Mouse (Mus musculus) limb, embryonic 10.5 days (tissue): Measurements from ENCODE around the gene Angptl2. TPM values are rescaled to one million over a fixed set of nuclear protein-coding genes. Genes with fewer than 3 reads are reported as not detected.

Source experiments
- DNase-seq: peaks from one replicate; pipeline ENCODE4 v3.0.0-alpha.2; 2017; ENCODE audit warnings: low spot score
- H3K27ac ChIP-seq: fragments of 300-500 bp; sonication (generic); 2 replicates; pipeline ENCODE4 v1.5.1; 2016; ENCODE audit warnings: mild to moderate bottlenecking
- H3K27me3 ChIP-seq: fragments of 300-500 bp; sonication (generic); 2 replicates; pipeline ENCODE4 v1.6.1; 2016; ENCODE audit warnings: low read depth, mild to moderate bottlenecking; ENCODE audit not compliant: poor library complexity, severe bottlenecking
- H3K36me3 ChIP-seq: fragments of 300-500 bp; sonication (generic); 2 replicates; pipeline ENCODE4 v1.6.1; 2016; ENCODE audit warnings: mild to moderate bottlenecking, moderate library complexity
- H3K4me1 ChIP-seq: fragments of 300-500 bp; sonication (generic); 2 replicates; pipeline ENCODE4 v1.6.1; 2016
- H3K4me3 ChIP-seq: fragments of 300-500 bp; sonication (generic); 2 replicates; pipeline ENCODE4 v1.5.1; 2016; ENCODE audit warnings: mild to moderate bottlenecking, moderate library complexity
- H3K9me3 ChIP-seq: fragments of 300-500 bp; sonication (generic); replicated peaks from 2 replicates; pipeline ENCODE4 v1.6.1; 2016; ENCODE audit warnings: mild to moderate bottlenecking
- WGBS: fragments of 180-500 bp; shearing (Covaris S2); methylation state at CpG from one replicate; pipeline ENCODE4 v1.1.7; 2016; 5-methylcytosine and 5-hydroxymethylcytosine counted together
- polyA plus RNA-seq: library from polyadenylated mRNA; unstranded; fragments of >200 nt; fragmentation: Nextera tagmentation; extraction: Ambion mirVana; gene quantifications from 2 replicates; pipeline ENCODE4 v1.2.1, GENCODE M21; 2016

Gene Angptl2
- 40.1 and 51.8 TPM in 2 replicates for polyA plus RNA-seq

DNA sequence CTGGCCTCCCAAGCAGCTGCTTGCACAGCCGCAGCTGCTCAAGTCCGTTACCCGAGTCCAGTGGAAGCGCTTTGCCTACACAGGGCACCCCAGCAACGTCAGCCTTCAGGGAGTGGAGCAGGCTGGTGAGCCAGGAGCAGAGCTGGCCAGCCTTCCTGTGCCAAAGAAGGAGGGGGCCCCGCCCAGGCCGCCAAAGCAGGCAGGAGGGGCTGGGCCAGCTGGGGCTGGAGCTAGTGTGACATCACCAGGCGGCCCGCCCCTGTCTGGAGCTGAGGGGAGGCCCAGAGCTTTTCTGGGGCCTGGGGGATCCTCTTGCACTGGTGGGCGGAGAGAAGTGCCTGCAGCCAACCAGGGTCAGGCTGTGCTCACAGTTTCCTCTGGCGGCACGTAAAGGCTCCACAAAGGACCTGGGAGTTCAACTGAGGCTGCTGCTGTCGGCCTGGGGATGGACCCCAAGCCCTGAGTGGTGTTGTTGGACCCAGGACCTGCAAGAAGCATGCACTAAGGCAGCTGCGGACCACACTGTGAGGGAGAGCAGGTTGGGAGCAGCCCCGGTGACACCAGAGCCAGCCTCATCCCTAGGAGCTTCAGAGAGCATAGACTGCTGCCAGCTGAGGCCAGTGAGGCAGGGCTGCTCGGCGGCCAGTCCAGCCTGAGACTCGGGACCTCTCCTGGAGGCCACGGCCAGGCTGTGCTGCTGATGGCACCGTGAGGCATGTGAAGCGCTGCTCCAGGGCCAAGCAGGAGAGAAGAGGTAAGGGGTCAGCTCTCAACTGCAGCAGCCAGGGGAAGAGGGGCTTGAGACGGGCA is at the start of gene Angptl2:
Gene Angptl2 (plus strand): TSS at position 370 of the 810 bp plus-strand sequence.
- WGBS, result 1% methylated on average over 22 of the region's 22 CpGs
- H3K9me3 ChIP-seq, result no peaks in the 10 kb centered on the region
- peak within 1 kb of the TSS; percentile 94 for H3K27ac ChIP-seq
- peaks cover 62% of the 10 kb centered on the region for H3K4me1 ChIP-seq
- peak within 1 kb of the TSS; percentile 82 for H3K4me3 ChIP-seq
- H3K27me3 ChIP-seq, result no peaks in the 10 kb centered on the region
- peak; percentile 95 for DNase-seq
- H3K36me3 ChIP-seq, result peaks cover 21% of the 10 kb centered on the region

GRCm38 (mm10) chr2:33167060-33167459 is 48.8 kb upstream of the Angptl2 start:
- Histone ChIP-seq H3K27ac (0 out of 2 replicates have a peak overlapping the region, but pooled peaks have one; percentile 44), H3K9me3 (no peaks in the 10 kb centered on the region), H3K36me3 (no peaks in the 10 kb centered on the region), H3K27me3 (no peaks in the 10 kb centered on the region), H3K4me1 (peaks cover 54% of the 10 kb centered on the region), H3K4me3 (no peak overlapping the region)
- DNase-seq, result no peak
- 97% methylated on average over 3 of the region's 3 CpGs for WGBS

GRCm38 (mm10) chr2:33169445-33169844 is 46.4 kb upstream of the Angptl2 start:
- Histone ChIP-seq H3K36me3 (no peaks in the 10 kb centered on the region), H3K4me3 (no peak overlapping the region), H3K27me3 (no peaks in the 10 kb centered on the region), H3K4me1 (peaks cover 51% of the 10 kb centered on the region), H3K27ac (peak overlapping the region; percentile 5), H3K9me3 (no peaks in the 10 kb centered on the region)
- DNase-seq, result no peak
- WGBS, result 77% methylated on average over 6 of the region's 6 CpGs

DNA sequence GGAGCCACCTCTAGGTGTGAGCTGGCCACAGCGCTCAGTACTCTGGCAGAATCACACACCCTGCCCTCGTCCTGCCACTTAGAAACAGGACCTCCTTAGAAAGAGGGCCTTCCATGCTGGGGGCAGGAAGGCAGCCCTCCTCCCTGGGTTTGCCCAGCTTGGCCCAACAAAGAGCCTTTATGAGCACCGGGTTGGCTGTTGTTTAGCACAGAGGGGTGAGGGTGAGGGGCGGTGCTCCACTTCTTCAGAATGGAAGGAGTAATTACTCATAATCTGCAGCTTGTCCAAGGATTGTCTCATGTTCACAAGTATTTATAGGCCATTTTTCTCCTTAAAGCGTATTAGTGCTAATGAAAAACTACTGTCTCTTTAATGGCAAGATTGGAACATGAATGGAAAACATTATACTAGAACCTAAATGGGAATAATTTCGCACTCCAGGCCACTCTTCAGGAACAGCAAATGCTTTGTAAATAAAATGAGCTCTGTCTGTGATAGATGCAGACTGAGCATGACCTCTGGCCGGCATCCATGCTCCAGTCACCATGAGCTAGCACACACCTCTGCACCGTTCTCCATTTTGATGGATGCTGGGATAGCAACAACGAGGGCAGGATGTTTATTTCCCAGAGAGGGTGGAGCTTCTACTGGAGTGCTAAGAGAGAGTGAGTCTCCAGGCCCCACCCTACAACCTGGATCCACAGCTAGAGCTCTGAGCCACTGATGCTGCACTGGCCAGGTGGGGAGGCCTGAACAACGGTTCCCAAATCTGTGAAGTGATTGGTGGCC is 44.9 kb upstream of the Angptl2 start:
- WGBS, result 80% methylated on average over 10 of the region's 10 CpGs
- Histone ChIP-seq H3K36me3 (no peaks in the 10 kb centered on the region), H3K4me1 (peaks cover 36% of the 10 kb centered on the region), H3K4me3 (no peak overlapping the region), H3K27me3 (no peaks in the 10 kb centered on the region), H3K27ac (peak overlapping the region; percentile 46; the same call in 1 of the 2 replicates), H3K9me3 (no peaks in the 10 kb centered on the region)
- DNase-seq, result no peak

GRCm38 (mm10) chr2:33173126-33173525 is 42.7 kb upstream of the Angptl2 start:
- H3K4me1 ChIP-seq, result peaks cover 40% of the 10 kb centered on the region
- WGBS, result 85% methylated on average over 10 of the region's 10 CpGs
- no peak for DNase-seq
- H3K36me3 ChIP-seq, result no peaks in the 10 kb centered on the region
- no peaks in the 10 kb centered on the region for H3K9me3 ChIP-seq
- peak overlapping the region; percentile 38; the same call in 1 of the 2 replicates for H3K27ac ChIP-seq
- no peak overlapping the region for H3K4me3 ChIP-seq
- H3K27me3 ChIP-seq, result no peaks in the 10 kb centered on the region

- Histone ChIP-seq H3K4me1 (peaks cover 43% of the 10 kb centered on the region), H3K27ac (peak overlapping the region; percentile 44; the same call in 1 of the 2 replicates), H3K36me3 (no peaks in the 10 kb centered on the region), H3K4me3 (no peak overlapping the region), H3K9me3 (no peaks in the 10 kb centered on the region), H3K27me3 (no peaks in the 10 kb centered on the region)
- 95% methylated on average over 7 of the region's 7 CpGs for WGBS
- DNase-seq, result no peak
Measured at GRCm38 (mm10) chr2:33173686-33174085, 42.2 kb upstream of the Angptl2 start.

- Histone ChIP-seq H3K27me3 (no peaks in the 10 kb centered on the region), H3K27ac (no peak overlapping the region), H3K36me3 (no peaks in the 10 kb centered on the region), H3K4me3 (no peak overlapping the region), H3K4me1 (peaks cover 46% of the 10 kb centered on the region), H3K9me3 (no peaks in the 10 kb centered on the region)
- 75% methylated on average over 7 of the region's 7 CpGs for WGBS
- DNase-seq, result no peak
Measured at GRCm38 (mm10) chr2:33176516-33176915, 39.4 kb upstream of the Angptl2 start.

- no peak for DNase-seq
- peak overlapping the region; percentile 70; the same call in 1 of the 2 replicates for H3K27ac ChIP-seq
- no peak overlapping the region for H3K4me3 ChIP-seq
- no peaks in the 10 kb centered on the region for H3K27me3 ChIP-seq
- 64% methylated on average over 2 of the region's 2 CpGs for WGBS
- H3K36me3 ChIP-seq, result no peaks in the 10 kb centered on the region
- H3K9me3 ChIP-seq, result no peaks in the 10 kb centered on the region
- H3K4me1 ChIP-seq, result peaks cover 46% of the 10 kb centered on the region
Measured at GRCm38 (mm10) chr2:33176921-33177320, 38.9 kb upstream of the Angptl2 start.

DNA sequence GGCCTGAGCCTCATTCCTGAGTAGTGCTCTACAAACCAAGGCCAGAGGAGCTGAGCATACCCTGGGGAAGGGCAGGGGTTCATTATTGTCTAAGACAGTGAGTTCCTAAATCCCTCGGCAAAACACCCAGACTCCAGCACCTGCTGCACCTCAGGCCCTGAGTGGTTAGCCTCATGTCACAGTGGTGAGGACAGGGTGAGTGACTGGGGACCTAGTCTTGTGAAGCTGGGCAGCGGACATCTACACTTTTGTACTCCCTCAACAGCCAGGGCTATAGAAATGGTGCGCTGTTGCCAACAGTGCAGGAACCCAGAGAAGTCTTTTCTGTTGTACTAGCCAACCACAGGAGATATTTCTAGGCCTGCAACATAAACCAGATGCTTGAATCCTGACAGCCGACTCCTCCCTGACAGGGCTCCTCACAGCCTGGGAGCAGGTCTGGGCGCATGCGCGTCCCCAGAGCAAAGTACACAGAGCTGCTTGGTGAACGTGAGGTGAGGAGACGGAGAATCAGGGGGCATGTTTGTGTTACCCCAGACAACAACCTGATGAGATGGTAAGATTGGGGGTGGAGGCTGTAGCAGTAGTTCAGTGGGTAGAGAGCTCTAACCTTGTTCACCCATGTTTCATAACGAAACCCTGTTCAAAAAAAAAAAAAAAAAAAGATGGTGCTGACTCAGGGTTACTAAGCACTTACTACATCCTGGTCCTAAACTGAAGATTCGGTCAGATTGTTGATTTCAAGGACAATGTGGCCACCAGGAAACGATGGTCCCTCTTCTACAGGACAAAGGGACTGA is 38.2 kb upstream of the Angptl2 start:
- H3K27ac ChIP-seq, result peak overlapping the region; percentile 83
- 69% methylated on average over 12 of the region's 12 CpGs for WGBS
- no peak overlapping the region for H3K4me3 ChIP-seq
- DNase-seq, result no peak
- H3K4me1 ChIP-seq, result peaks cover 46% of the 10 kb centered on the region
- no peaks in the 10 kb centered on the region for H3K27me3 ChIP-seq
- no peaks in the 10 kb centered on the region for H3K9me3 ChIP-seq
- H3K36me3 ChIP-seq, result no peaks in the 10 kb centered on the region

DNA sequence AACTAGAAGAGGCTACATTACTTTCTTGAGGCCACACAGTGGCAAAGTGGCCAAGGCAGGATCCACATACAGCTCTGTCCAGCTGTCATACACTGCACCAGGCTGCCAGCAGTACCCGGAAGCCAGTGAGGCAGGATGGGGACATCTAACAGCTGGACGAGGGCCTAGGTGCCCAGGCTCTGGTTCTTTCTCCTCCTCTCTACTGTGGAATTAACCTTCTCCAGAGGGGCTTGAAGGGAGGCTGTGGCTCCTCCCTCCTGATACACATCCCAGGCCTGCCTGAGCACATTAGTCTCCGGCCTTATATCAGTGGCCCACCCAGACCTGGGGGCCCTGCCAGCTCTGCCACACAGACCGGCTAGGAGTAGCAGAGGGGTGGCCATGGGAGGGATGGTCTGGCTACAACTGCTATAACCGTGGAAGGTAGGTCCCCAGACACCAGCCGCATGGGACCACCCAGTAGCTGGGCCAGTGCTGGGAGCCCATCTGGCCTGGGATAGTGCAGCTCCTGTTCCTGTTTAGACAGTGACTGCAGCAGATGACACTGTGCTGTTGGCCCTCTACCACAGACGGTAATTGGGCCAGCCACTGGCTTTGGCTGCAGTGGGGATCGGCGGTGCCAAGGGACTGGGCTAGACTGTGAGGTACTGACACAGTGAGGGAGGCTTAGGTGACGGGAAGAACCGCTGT is 37.5 kb upstream of the Angptl2 start:
- Histone ChIP-seq H3K9me3 (no peaks in the 10 kb centered on the region), H3K4me3 (no peak overlapping the region), H3K27me3 (no peaks in the 10 kb centered on the region), H3K27ac (peak overlapping the region; percentile 83), H3K4me1 (peaks cover 42% of the 10 kb centered on the region), H3K36me3 (no peaks in the 10 kb centered on the region)
- DNase-seq, result no peak
- 49% methylated on average over 11 of the region's 11 CpGs for WGBS

DNA sequence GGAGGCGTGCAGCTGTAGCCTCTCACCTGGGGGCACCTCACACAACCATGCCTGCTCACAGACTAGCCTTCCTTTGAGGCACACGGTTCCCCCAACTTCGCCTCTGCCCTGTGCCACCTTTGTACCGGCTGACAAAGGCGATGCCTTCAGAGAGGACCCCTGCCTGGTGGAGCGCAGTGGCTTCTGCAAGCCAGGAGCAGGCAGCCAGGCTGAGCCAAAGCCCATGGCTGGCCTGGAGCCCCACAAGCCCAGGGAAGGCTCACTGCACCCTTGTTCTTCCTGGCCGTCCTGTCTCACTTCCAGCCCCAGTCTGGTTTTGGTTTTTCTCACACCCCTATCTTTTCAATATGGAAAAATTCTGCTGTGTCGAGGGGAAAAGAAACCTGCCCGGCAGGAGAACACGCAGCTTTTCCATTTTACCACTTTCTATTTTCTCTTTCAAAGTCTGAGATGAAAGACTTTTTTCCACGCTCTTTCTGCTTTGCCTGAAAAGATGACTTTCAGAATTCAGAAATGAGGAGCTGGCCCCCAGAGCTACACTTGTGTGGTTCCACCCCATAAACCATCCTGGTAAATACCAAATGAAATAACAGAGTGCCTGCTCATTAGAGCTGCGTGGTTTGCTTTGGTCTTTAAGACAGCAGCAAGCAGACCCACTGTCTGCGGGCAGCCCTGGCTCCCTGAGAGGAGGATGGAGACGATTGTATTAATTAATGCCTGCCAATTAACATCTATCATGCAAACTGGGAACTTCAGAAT is 36.5 kb upstream of the Angptl2 start:
- no peaks in the 10 kb centered on the region for H3K27me3 ChIP-seq
- no peaks in the 10 kb centered on the region for H3K36me3 ChIP-seq
- peak overlapping the region; percentile 83 for H3K27ac ChIP-seq
- no peaks in the 10 kb centered on the region for H3K9me3 ChIP-seq
- no peak overlapping the region for H3K4me3 ChIP-seq
- peaks cover 42% of the 10 kb centered on the region for H3K4me1 ChIP-seq
- 69% methylated on average over 14 of the region's 14 CpGs for WGBS
- no peak for DNase-seq
